Mouse (Mus musculus) layer of hippocampus, adult 2 months (tissue): ENCODE measurements around the gene Synj1. TPM values are rescaled to one million over a fixed set of nuclear protein-coding genes. Genes with fewer than 3 reads are reported as not detected.

ENCODE experiments used
- DNase-seq, 2 experiments: peaks; one replicate each; pipeline ENCODE4 v3.0.0; 2022; ENCODE audit warnings: low spot score in 2 of 2
- H3K27ac ChIP-seq: fragments of 200-600 bp; 2 replicates; pipeline ENCODE4 v1.8.1; 2022
- H3K4me3 ChIP-seq: fragments of 200-600 bp; 2 replicates; pipeline ENCODE4 v1.8.1; 2022; ENCODE audit warnings: mild to moderate bottlenecking
- CTCF ChIP-seq: fragments of 200-600 bp; conservative IDR thresholded peaks from 2 replicates; pipeline ENCODE4 v1.8.1; 2022; ENCODE audit warnings: antibody characterized with exemption, mild to moderate bottlenecking, moderate library complexity
- total RNA-seq, 2 experiments: library from RNA; stranded (reverse); gene quantifications; 2 replicates each; pipeline ENCODE4 v1.2.3; 2021

Synj1 gene
- total RNA-seq, 2 experiments from 2014 or later, result 424 to 431 TPM

DNA sequence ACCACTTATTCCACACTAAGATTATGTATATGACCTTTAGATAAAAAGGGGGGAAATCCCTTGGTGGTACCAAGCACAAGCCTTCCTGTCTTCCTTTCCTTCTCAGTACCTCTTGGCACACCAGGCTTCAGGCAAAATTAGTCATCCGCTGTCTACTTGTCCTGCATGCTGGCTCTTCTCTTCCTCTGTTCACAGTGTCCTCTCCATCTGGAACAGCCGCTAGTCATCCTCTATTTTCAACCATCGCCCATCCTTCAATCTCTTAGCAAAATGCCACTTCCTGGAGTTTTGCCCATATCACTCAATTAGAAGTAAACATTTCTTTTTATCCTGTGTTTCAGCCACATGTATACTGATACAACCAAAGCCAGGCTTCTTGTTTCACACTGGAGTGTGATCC, 13.3 kb downstream of the Synj1 start:
- H3K4me3 ChIP-seq, result no peak overlapping the region
- DNase-seq, result peak in 1 of 2 experiments; percentile 49
- no peak for TF ChIP-seq CTCF
- peak overlapping the region; percentile 63; the same call in 1 of the 2 replicates for H3K27ac ChIP-seq

DNA sequence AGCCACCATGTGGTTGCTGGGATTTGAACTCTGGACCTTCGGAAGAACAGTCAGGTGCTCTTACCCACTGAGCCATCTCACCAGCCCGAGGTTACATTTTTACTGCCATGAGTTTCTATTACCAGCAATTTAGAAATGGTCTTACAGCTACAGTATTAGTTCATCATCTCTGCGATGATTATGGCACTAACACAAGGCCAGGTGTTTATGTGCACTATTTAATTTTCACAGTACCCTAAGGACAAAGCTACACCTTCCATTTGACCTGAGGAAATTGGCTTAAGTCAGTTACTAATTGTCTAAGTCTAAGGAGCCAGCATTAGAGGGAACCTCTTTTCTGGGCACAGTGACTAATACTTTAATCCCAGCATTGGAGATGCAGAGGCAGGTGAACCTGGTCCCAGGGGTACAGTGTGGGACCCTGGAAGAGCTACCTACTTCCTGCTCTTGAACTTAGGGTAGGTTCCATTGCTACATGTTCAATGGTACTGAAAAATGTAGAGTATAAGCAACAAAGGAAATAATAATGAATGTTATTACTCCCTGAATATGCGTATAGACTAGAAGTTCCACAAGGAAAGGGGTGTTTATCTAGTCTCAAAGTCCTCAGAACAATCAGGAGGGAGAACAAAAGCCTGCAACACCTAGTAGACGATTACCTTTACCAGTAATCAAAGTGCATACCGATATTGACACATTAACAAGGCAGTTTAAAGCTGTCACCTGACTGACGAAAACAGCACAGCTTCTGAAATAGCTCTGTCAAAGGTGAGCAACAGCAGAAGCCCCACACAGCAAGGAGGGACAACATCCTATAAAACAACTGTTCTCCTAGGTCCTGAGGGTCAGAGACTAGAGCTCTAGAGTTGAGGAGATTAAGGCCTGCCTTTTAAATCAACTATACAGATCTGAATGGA, 14.5 kb downstream of the Synj1 start:
- no peak overlapping the region for H3K4me3 ChIP-seq
- peak overlapping the region; percentile 63; the same call in 1 of the 2 replicates for H3K27ac ChIP-seq
- DNase-seq, result no peak
- TF ChIP-seq CTCF, result no peak

- no peak for TF ChIP-seq CTCF
- no peak for DNase-seq
- peak overlapping the region; percentile 44 for H3K27ac ChIP-seq
- H3K4me3 ChIP-seq, result no peak overlapping the region
Measured at GRCm38 (mm10) chr16:90995498-90995897, 15.6 kb downstream of the Synj1 start.

DNA sequence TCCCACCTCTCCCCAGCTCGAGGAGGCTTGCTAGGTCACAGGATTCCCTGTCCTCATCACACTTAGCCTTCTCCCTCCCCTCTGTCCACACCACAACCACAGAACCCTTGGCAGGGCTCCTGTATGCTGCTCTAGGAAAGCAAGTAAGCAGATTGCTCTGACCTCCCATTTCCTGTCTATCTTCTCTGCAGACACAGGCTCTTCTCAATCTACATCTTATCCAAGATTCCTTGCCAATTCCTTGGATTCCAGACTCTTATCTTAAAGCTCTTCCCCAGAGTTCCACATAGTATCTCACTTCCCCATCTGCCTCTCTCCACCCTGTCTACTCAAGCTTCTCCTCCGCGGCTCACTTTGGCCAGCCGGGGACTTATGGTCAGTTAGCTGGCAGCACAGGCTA, 16.1 kb downstream of the Synj1 start:
- TF ChIP-seq CTCF, result no peak
- DNase-seq, result no peak
- peak overlapping the region; percentile 44 for H3K27ac ChIP-seq
- H3K4me3 ChIP-seq, result no peak overlapping the region

- no peak for TF ChIP-seq CTCF
- no peak overlapping the region for H3K27ac ChIP-seq
- DNase-seq, result no peak
Measured at GRCm38 (mm10) chr16:90989162-90989561, 21.9 kb downstream of the Synj1 start.

DNA sequence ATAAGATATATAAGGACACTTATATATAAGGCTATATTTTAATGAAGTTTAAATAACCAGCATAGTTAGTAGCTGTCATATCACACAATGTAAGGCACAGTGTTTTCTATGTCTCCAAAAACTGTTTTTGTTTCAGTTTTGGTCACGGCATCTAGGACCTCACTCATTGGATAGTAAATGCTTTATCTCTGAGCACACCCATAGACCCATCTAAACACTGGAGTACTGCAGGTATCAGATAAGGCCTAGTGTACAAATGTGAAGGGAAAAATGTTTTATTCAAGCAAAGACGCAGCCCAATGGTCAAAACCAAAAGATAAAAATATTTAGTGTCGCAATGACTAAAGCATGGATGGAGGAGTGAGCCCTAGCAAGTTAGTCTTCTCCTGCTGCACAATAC, 22.4 kb downstream of the Synj1 start:
- no peak for TF ChIP-seq CTCF
- H3K27ac ChIP-seq, result no peak overlapping the region

More at GRCm38 (mm10) chr16:90989162-90989561, 21.9 kb downstream of the Synj1 start:
- no peak overlapping the region for H3K4me3 ChIP-seq

GRCm38 (mm10) chr16:90988039-90988438, 23.1 kb downstream of the Synj1 start:
- Histone ChIP-seq H3K4me3 (no peak overlapping the region), H3K27ac (no peak overlapping the region)
- no peak for TF ChIP-seq CTCF
- no peak for DNase-seq

More for the DNA sequence above, 22.4 kb downstream of the Synj1 start:
- DNase-seq, result no peak
- H3K4me3 ChIP-seq, result no peak overlapping the region

DNA sequence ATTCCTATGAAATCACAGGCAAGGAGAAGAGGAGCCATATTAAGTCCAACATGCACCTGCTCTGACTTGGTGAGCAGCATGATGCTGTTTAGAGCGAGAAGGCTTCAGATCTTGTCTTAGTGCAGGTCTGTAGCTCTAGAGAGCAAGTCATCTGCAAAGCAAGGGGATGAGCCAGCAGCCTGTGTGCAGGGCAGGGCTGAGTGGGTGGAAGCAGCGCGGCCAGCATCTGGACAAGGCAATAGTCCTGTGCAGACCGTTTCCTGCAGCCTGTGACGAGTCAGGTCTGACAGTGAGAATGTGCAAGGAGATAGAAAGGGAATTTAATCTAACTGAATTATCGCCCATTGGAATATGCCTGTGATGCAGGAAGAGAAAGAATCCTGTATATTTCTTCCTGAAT, 40.1 kb downstream of the Synj1 start:
- Histone ChIP-seq H3K27ac (peak overlapping the region; percentile 29; the same call in 1 of the 2 replicates), H3K4me3 (no peak overlapping the region)
- TF ChIP-seq CTCF, result no peak
- no peak for DNase-seq

DNA sequence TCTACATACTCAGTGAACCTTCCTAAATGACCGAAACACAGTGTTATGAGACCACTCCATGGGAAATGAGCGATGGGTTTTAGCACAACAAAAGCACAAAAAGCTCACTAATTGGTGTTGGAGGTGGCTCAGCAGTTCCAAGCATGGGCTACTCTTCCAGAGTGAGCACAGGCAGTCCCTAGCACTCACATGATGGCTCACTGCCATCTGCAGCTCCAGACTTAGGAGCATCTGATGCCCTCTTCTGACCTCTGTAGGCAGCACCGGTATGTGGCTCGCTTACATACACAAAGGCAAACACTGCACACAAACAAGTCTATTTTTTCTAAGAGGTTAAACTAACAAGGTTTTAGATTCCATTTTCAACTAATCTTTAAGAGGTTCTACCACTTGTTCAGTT, 44.9 kb downstream of the Synj1 start:
- Histone ChIP-seq H3K27ac (peak overlapping the region; percentile 19; the same call in 1 of the 2 replicates), H3K4me3 (no peak overlapping the region)
- DNase-seq, result no peak
- no peak for TF ChIP-seq CTCF

GRCm38 (mm10) chr16:90964302-90964701, 46.8 kb downstream of the Synj1 start:
- no peak overlapping the region for H3K27ac ChIP-seq
- no peak for DNase-seq
- no peak overlapping the region for H3K4me3 ChIP-seq
- TF ChIP-seq CTCF, result no peak

DNA sequence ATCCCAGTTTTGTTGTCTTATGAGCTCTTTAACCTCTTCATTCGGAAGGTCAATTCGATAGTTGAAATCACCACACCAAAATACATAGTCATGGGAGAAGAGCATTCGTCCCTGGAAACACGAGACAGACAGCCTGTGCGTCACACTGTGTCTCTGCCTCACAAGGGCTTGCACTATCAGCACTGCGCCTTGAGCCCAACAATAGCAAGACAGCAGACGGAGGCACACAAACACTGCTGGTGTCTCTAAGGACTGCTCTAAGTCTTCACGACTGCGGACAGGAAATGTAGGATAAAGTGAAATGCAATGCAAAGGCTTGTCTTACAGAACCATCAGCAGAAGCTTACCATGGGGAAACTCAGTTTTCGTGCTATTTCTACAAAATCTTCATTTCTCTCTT, 47.2 kb downstream of the Synj1 start:
- H3K27ac ChIP-seq, result no peak overlapping the region
- no peak for TF ChIP-seq CTCF
- H3K4me3 ChIP-seq, result no peak overlapping the region
- no peak for DNase-seq

- no peak for DNase-seq
- no peak overlapping the region for H3K4me3 ChIP-seq
- H3K27ac ChIP-seq, result no peak overlapping the region
- no peak for TF ChIP-seq CTCF
Measured at GRCm38 (mm10) chr16:90963231-90963630, 47.9 kb downstream of the Synj1 start.

DNA sequence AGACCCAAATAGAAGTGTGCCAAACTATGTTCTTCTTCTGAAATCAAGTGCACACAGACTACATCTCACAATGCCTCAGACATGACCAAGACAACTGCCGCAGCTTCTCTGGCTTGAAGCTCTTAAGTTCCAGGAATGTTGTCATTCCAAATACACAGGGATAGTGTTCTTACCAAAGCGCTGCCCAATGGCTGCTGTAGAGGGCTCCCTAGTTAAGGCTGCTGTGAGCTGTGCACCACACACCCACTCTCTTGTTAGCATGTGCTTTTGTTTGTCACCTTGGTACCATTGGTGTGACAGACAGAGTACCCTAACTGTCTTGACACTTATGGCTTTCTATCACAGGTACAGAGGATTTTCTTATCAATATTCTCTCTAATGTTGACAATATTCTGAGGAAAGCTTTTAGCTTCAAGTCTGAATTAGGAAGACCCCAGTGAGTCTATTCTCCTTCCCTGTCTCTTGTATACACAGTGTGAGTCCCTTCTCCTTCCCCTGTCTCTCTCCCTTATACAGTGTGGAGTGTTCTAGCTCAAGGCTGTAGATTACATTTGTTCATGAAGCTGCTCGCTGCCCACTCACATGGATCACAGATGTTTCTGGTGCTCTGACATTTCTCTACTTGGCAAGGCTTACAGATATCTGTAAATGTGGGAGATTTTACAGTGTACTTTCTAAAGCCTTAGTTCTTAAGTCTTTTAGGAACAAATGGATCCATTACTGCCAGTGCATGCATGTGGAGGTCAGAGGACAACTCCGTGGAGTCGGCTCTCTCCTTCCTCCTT, 52.6 kb downstream of the Synj1 start:
- peak; percentile 35 to 83 for DNase-seq

More for the DNA sequence above, 52.6 kb downstream of the Synj1 start:
- peak; percentile 24 for TF ChIP-seq CTCF
- Histone ChIP-seq H3K4me3 (no peak overlapping the region), H3K27ac (peak overlapping the region; percentile 84)
